Mouse (Mus musculus) heart, adult 2 months (tissue): ENCODE data around the gene Ldhal6b.

Source experiments
- CTCF ChIP-seq: fragments of 200-600 bp; IDR thresholded peaks from 2 replicates; pipeline ENCODE4 v1.8.1; 2022; ENCODE audit warnings: antibody characterized with exemption, mild to moderate bottlenecking, moderate library complexity
- POLR2A ChIP-seq: fragments of 200-500 bp; IDR thresholded peaks from 2 replicates; pipeline ENCODE4 v1.6.1; 2011; ENCODE audit warnings: mild to moderate bottlenecking, low read depth, low read length, control low read depth; ENCODE audit not compliant: insufficient read depth

DNA sequence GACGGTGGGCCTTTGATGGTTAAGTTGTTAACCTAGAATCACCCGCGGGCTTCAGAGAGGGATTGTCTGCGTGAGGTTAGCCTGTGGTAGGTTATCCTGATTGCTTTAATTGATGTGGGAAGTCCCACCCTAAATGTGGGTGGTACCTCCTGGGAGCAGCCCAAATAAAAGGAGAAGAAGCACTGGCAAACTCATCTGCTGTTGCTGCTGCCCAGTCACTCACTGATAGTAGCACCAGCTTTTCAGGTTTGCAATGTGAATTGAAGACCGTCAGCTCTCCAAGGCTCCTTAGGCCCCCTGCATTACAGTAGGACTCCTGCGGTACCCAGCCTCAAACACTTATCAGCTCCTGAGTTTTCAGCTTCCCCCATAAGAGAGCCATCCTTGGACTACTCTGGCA is 14.7 kb downstream of the Ldhal6b start:
- no peak for TF ChIP-seq CTCF
- TF ChIP-seq POLR2A, result no peak
